Mouse (Mus musculus): ENCODE results near the gene Esrp2.

DNA sequence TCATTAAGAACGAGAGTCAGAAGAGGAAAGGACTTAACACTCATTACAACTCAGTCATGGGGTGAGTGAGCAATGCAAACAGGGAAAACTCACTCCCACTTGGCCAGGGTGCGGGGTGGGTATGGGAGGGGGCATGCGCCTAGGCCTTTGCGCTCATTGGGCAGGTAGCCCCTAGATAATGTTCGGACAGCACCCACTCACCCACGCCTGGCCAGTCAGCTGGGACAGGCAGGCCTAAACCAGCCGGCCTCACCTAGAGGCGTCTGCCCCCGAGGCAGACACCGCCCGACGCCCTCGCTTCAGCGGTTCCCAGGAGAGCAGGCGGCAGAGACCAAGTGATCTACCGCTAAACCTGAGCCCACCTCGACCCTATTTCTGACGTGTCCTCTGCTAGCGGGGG is 1.1 kb downstream of the Esrp2 start:
- TF ChIP-seq POLR2A (IDR thresholded peaks at IDR 0.05; ENCODE audit: low read depth, low read length) (no peak), CTCF (IDR thresholded peaks at IDR 0.05; ENCODE audit: extremely low read depth, insufficient read depth, insufficient read length, insufficient replicate concordance) (no peak)
